Mouse (Mus musculus): ENCODE data around the gene Hnrnpm.

GRCm38 (mm10) chr17:33627281-33627680, 59.4 kb downstream of the Hnrnpm start:
- no peak for TF ChIP-seq CTCF (IDR thresholded peaks at IDR 0.05; ENCODE audit: extremely low read depth, insufficient read depth, insufficient read length, insufficient replicate concordance)
- TF ChIP-seq POLR2A (IDR thresholded peaks at IDR 0.05; ENCODE audit: low read depth, low read length), result no peak
